Mouse (Mus musculus): ENCODE measurements around the gene Cltc.

Cltc gene

GRCm38 (mm10) chr11:86683395-86684125, 73.8 kb downstream of the Cltc start, which contains the start of the genes Vmp1 and Ptrh2:
Gene Vmp1, minus strand, starts transcription at chr11:86683836.
Gene Ptrh2, plus strand, starts transcription at chr11:86683985.
- DNase-seq (ENCODE audit: low spot score in 2 of 2) = peak; percentile 88 to 92

- no peak for DNase-seq (ENCODE audit: low spot score in 2 of 2)
Measured at GRCm38 (mm10) chr11:86682861-86683260, 74.5 kb downstream of the Cltc start.

GRCm38 (mm10) chr11:86681423-86681822, 75.9 kb downstream of the Cltc start:
- DNase-seq (ENCODE audit: low spot score in 2 of 2) = no peak

- no peak for DNase-seq (ENCODE audit: low spot score in 2 of 2)
Measured at GRCm38 (mm10) chr11:86680729-86681128, 76.6 kb downstream of the Cltc start.

GRCm38 (mm10) chr11:86678957-86679356, 78.4 kb downstream of the Cltc start:
- DNase-seq (ENCODE audit: low spot score in 2 of 2) = no peak

GRCm38 (mm10) chr11:86675520-86675919, 81.8 kb downstream of the Cltc start:
- no peak for DNase-seq (ENCODE audit: low spot score in 2 of 2)

- no peak for DNase-seq (ENCODE audit: low spot score in 2 of 2)
Measured at GRCm38 (mm10) chr11:86672772-86673171, 84.6 kb downstream of the Cltc start.

- DNase-seq (ENCODE audit: low spot score in 2 of 2) = no peak
Measured at GRCm38 (mm10) chr11:86671041-86671675, 86.2 kb downstream of the Cltc start.

- DNase-seq (ENCODE audit: low spot score in 2 of 2) = no peak
Measured at GRCm38 (mm10) chr11:86668169-86668568, 89.2 kb downstream of the Cltc start.

- DNase-seq (ENCODE audit: low spot score in 2 of 2) = no peak
Measured at GRCm38 (mm10) chr11:86667553-86667952, 89.8 kb downstream of the Cltc start.

- DNase-seq (ENCODE audit: low spot score in 2 of 2) = no peak
Measured at GRCm38 (mm10) chr11:86664406-86664805, 93.0 kb downstream of the Cltc start.

- no peak for DNase-seq (ENCODE audit: low spot score in 2 of 2)
Measured at GRCm38 (mm10) chr11:86663977-86664376, 93.4 kb downstream of the Cltc start.

GRCm38 (mm10) chr11:86662986-86663895, 94.1 kb downstream of the Cltc start:
- DNase-seq (ENCODE audit: low spot score in 2 of 2) = no peak

GRCm38 (mm10) chr11:86657863-86658262, 99.5 kb downstream of the Cltc start:
- no peak for DNase-seq (ENCODE audit: low spot score in 2 of 2)

GRCm38 (mm10) chr11:86656849-86657567, 100.4 kb downstream of the Cltc start:
- no peak for DNase-seq (ENCODE audit: low spot score in 2 of 2)

- no peak for DNase-seq (ENCODE audit: low spot score in 2 of 2)
Measured at GRCm38 (mm10) chr11:86655671-86656070, 101.7 kb downstream of the Cltc start.

GRCm38 (mm10) chr11:86654096-86654495, 103.3 kb downstream of the Cltc start:
- DNase-seq (ENCODE audit: low spot score in 2 of 2) = no peak

GRCm38 (mm10) chr11:86653446-86653845, 103.9 kb downstream of the Cltc start:
- DNase-seq (ENCODE audit: low spot score in 2 of 2) = peak; percentile 50 to 59

GRCm38 (mm10) chr11:86652578-86652979, 104.8 kb downstream of the Cltc start:
- DNase-seq (ENCODE audit: low spot score in 2 of 2) = no peak

GRCm38 (mm10) chr11:86650676-86651075, 106.7 kb downstream of the Cltc start:
- no peak for DNase-seq (ENCODE audit: low spot score in 2 of 2)

GRCm38 (mm10) chr11:86649542-86649941, 107.8 kb downstream of the Cltc start:
- DNase-seq (ENCODE audit: low spot score in 2 of 2) = no peak
